Mouse (Mus musculus): ENCODE results near the gene Dnmt3a.
A peak's percentile ranks its signal among the peaks of the same experiment; 100 is the strongest.

Dnmt3a gene

GRCm38 (mm10) chr12:3852521-3852920 is 46.7 kb downstream of the Dnmt3a start:
- DNase-seq (ENCODE audit: low read depth, low spot score) = peak; percentile 79

GRCm38 (mm10) chr12:3854419-3854818 is 48.6 kb downstream of the Dnmt3a start:
- peak; percentile 49 for DNase-seq (ENCODE audit: low read depth, low spot score)

GRCm38 (mm10) chr12:3855762-3856501 is 50.1 kb downstream of the Dnmt3a start:
- peak; percentile 84 for DNase-seq (ENCODE audit: low read depth, low spot score)

- DNase-seq (ENCODE audit: low read depth, low spot score) = no peak
These were observed 50.9 kb downstream of the Dnmt3a start for GRCm38 (mm10) chr12:3856748-3857147.

GRCm38 (mm10) chr12:3857231-3857630 is 51.4 kb downstream of the Dnmt3a start:
- DNase-seq (ENCODE audit: low read depth, low spot score) = no peak

- no peak for DNase-seq (ENCODE audit: low read depth, low spot score)
These were observed 52.0 kb downstream of the Dnmt3a start for GRCm38 (mm10) chr12:3857773-3858172.

- no peak for DNase-seq (ENCODE audit: low read depth, low spot score)
These were observed 52.9 kb downstream of the Dnmt3a start for GRCm38 (mm10) chr12:3858754-3859153.

GRCm38 (mm10) chr12:3859545-3859944 is 53.7 kb downstream of the Dnmt3a start:
- no peak for DNase-seq (ENCODE audit: low read depth, low spot score)

- DNase-seq (ENCODE audit: low read depth, low spot score) = no peak
These were observed 54.2 kb downstream of the Dnmt3a start for GRCm38 (mm10) chr12:3860005-3860404.

GRCm38 (mm10) chr12:3861665-3862228 is 55.9 kb downstream of the Dnmt3a start:
- peak; percentile 54 for DNase-seq (ENCODE audit: low read depth, low spot score)

- no peak for DNase-seq (ENCODE audit: low read depth, low spot score)
These were observed 56.4 kb downstream of the Dnmt3a start for GRCm38 (mm10) chr12:3862253-3862652.

- DNase-seq (ENCODE audit: low read depth, low spot score) = no peak
These were observed 58.4 kb downstream of the Dnmt3a start for GRCm38 (mm10) chr12:3864208-3864607.

- DNase-seq (ENCODE audit: low read depth, low spot score) = no peak
These were observed 59.8 kb downstream of the Dnmt3a start for GRCm38 (mm10) chr12:3865594-3865993.

- DNase-seq (ENCODE audit: low read depth, low spot score) = no peak
These were observed 61.0 kb downstream of the Dnmt3a start for GRCm38 (mm10) chr12:3866654-3867370.

GRCm38 (mm10) chr12:3868115-3868514 is 62.3 kb downstream of the Dnmt3a start:
- no peak for DNase-seq (ENCODE audit: low read depth, low spot score)

GRCm38 (mm10) chr12:3868676-3869458 is 63.1 kb downstream of the Dnmt3a start:
- DNase-seq (ENCODE audit: low read depth, low spot score) = no peak

- DNase-seq (ENCODE audit: low read depth, low spot score) = no peak
These were observed 64.2 kb downstream of the Dnmt3a start for GRCm38 (mm10) chr12:3870024-3870423.

GRCm38 (mm10) chr12:3870859-3871462 is 65.2 kb downstream of the Dnmt3a start:
- DNase-seq (ENCODE audit: low read depth, low spot score) = peak; percentile 86

- peak; percentile 44 for DNase-seq (ENCODE audit: low read depth, low spot score)
These were observed 65.8 kb downstream of the Dnmt3a start for GRCm38 (mm10) chr12:3871637-3872036.

GRCm38 (mm10) chr12:3872410-3873230 is 66.8 kb downstream of the Dnmt3a start:
- peak; percentile 50 for DNase-seq (ENCODE audit: low read depth, low spot score)

GRCm38 (mm10) chr12:3875474-3875873 is 69.7 kb downstream of the Dnmt3a start:
- DNase-seq (ENCODE audit: low read depth, low spot score) = peak; percentile 39
